Mouse (Mus musculus): Measurements from ENCODE around the gene Alpl. TPM values are rescaled to one million over a fixed set of nuclear protein-coding genes. Genes with fewer than 3 reads are reported as not detected.

The Alpl gene
- 1.7 and 2.2 TPM in 2 replicates for polyA plus RNA-seq (2016; fragmentation: Nextera tagmentation; extraction: Ambion mirVana)

- peak; percentile 70 for ATAC-seq (ENCODE audit: insufficient number of reproducible peaks, low FRiP score)
- Histone ChIP-seq H3K27ac (ENCODE audit: poor library complexity, severe bottlenecking) (no peak within 1 kb of the TSS), H3K27me3 (replicated peaks) (peaks cover 72% of the 10 kb centered on the region), H3K4me2 (peak within 1 kb of the TSS; percentile 94), H3K9ac (peak within 1 kb of the TSS; percentile 50; the same call in 1 of the 2 replicates), H3K4me3 (peak within 1 kb of the TSS; percentile 53), H3K4me1 (replicated peaks) (peaks cover 17% of the 10 kb centered on the region), H3K36me3 (no peaks in the 10 kb centered on the region), H3K9me3 (replicated peaks) (no peaks in the 10 kb centered on the region)
- WGBS = 2% methylated on average over 78 of the region's 78 CpGs
Measured at GRCm38 (mm10) chr4:137795611-137796557, at the start of gene Alpl. Gene Alpl (minus strand): TSS chr4:137796384.

GRCm38 (mm10) chr4:137844656-137845055 lies 48.5 kb upstream of the Alpl start:
- ATAC-seq (ENCODE audit: insufficient number of reproducible peaks, low FRiP score) = no peak

GRCm38 (mm10) chr4:137839452-137839851 lies 43.3 kb upstream of the Alpl start:
- Histone ChIP-seq H3K4me2 (no peak overlapping the region), H3K4me3 (no peak overlapping the region), H3K27ac (ENCODE audit: poor library complexity, severe bottlenecking) (no peak overlapping the region), H3K36me3 (no peaks in the 10 kb centered on the region), H3K27me3 (replicated peaks) (peaks cover 9% of the 10 kb centered on the region; the same call in 1 of the 2 replicates), H3K9me3 (replicated peaks) (no peaks in the 10 kb centered on the region), H3K9ac (no peak overlapping the region), H3K4me1 (replicated peaks) (peaks cover 3% of the 10 kb centered on the region; the same call in 1 of the 2 replicates)
- no peak for ATAC-seq (ENCODE audit: insufficient number of reproducible peaks, low FRiP score)
- WGBS = 75% methylated on average over 5 of the region's 5 CpGs

More at GRCm38 (mm10) chr4:137844656-137845055, 48.5 kb upstream of the Alpl start:
- Histone ChIP-seq H3K4me1 (replicated peaks) (no peaks in the 10 kb centered on the region), H3K9me3 (replicated peaks) (peaks cover 4% of the 10 kb centered on the region; the same call in 1 of the 2 replicates), H3K36me3 (no peaks in the 10 kb centered on the region), H3K27ac (ENCODE audit: poor library complexity, severe bottlenecking) (no peak overlapping the region), H3K9ac (no peak overlapping the region), H3K27me3 (replicated peaks) (peaks cover 4% of the 10 kb centered on the region; the same call in 1 of the 2 replicates), H3K4me3 (no peak overlapping the region), H3K4me2 (no peak overlapping the region)
- WGBS = 16% methylated on average over 11 of the region's 11 CpGs

- H3K9ac ChIP-seq = no peak overlapping the region
- no peak overlapping the region for H3K4me3 ChIP-seq
- peaks cover 3% of the 10 kb centered on the region; the same call in 1 of the 2 replicates for H3K4me1 ChIP-seq (replicated peaks)
- no peak overlapping the region for H3K4me2 ChIP-seq
- WGBS = 86% methylated on average over 2 of the region's 2 CpGs
- no peaks in the 10 kb centered on the region for H3K36me3 ChIP-seq
- peaks cover 9% of the 10 kb centered on the region; the same call in 1 of the 2 replicates for H3K27me3 ChIP-seq (replicated peaks)
- no peak overlapping the region for H3K27ac ChIP-seq (ENCODE audit: poor library complexity, severe bottlenecking)
- no peak for ATAC-seq (ENCODE audit: insufficient number of reproducible peaks, low FRiP score)
- H3K9me3 ChIP-seq (replicated peaks) = no peaks in the 10 kb centered on the region
Measured at GRCm38 (mm10) chr4:137838791-137839190, 42.6 kb upstream of the Alpl start.

GRCm38 (mm10) chr4:137837792-137838191 lies 41.6 kb upstream of the Alpl start:
- Histone ChIP-seq H3K9me3 (replicated peaks) (no peaks in the 10 kb centered on the region), H3K36me3 (no peaks in the 10 kb centered on the region), H3K4me3 (no peak overlapping the region), H3K27me3 (replicated peaks) (peaks cover 9% of the 10 kb centered on the region; the same call in 1 of the 2 replicates), H3K4me1 (replicated peaks) (peaks cover 3% of the 10 kb centered on the region; the same call in 1 of the 2 replicates), H3K4me2 (no peak overlapping the region), H3K27ac (ENCODE audit: poor library complexity, severe bottlenecking) (no peak overlapping the region), H3K9ac (no peak overlapping the region)
- 72% methylated on average over 8 of the region's 8 CpGs for WGBS
- ATAC-seq (ENCODE audit: insufficient number of reproducible peaks, low FRiP score) = no peak

GRCm38 (mm10) chr4:137836741-137837140 lies 40.6 kb upstream of the Alpl start:
- H3K9me3 ChIP-seq (replicated peaks) = no peaks in the 10 kb centered on the region
- 84% methylated on average over 5 of the region's 5 CpGs for WGBS
- peaks cover 3% of the 10 kb centered on the region; the same call in 1 of the 2 replicates for H3K4me1 ChIP-seq (replicated peaks)
- H3K27ac ChIP-seq (ENCODE audit: poor library complexity, severe bottlenecking) = no peak overlapping the region
- H3K4me3 ChIP-seq = no peak overlapping the region
- no peak overlapping the region for H3K4me2 ChIP-seq
- H3K27me3 ChIP-seq (replicated peaks) = peaks cover 9% of the 10 kb centered on the region; the same call in 1 of the 2 replicates
- no peak for ATAC-seq (ENCODE audit: insufficient number of reproducible peaks, low FRiP score)
- H3K36me3 ChIP-seq = no peaks in the 10 kb centered on the region
- no peak overlapping the region for H3K9ac ChIP-seq

- Histone ChIP-seq H3K27ac (ENCODE audit: poor library complexity, severe bottlenecking) (no peak overlapping the region), H3K4me3 (no peak overlapping the region), H3K9me3 (replicated peaks) (no peaks in the 10 kb centered on the region), H3K4me1 (replicated peaks) (peaks cover 3% of the 10 kb centered on the region; the same call in 1 of the 2 replicates), H3K4me2 (peak overlapping the region; percentile 23), H3K27me3 (replicated peaks) (peaks cover 10% of the 10 kb centered on the region), H3K36me3 (no peaks in the 10 kb centered on the region), H3K9ac (no peak overlapping the region)
- peak; percentile 81 for ATAC-seq (ENCODE audit: insufficient number of reproducible peaks, low FRiP score)
- 13% methylated on average over 14 of the region's 14 CpGs for WGBS
Measured at GRCm38 (mm10) chr4:137835624-137836337, 39.6 kb upstream of the Alpl start.

GRCm38 (mm10) chr4:137831598-137831997 lies 35.4 kb upstream of the Alpl start:
- no peak overlapping the region for H3K4me3 ChIP-seq
- no peak overlapping the region for H3K4me2 ChIP-seq
- H3K9ac ChIP-seq = no peak overlapping the region
- H3K36me3 ChIP-seq = no peaks in the 10 kb centered on the region
- no peaks in the 10 kb centered on the region for H3K9me3 ChIP-seq (replicated peaks)
- H3K27ac ChIP-seq (ENCODE audit: poor library complexity, severe bottlenecking) = no peak overlapping the region
- H3K4me1 ChIP-seq (replicated peaks) = peaks cover 1% of the 10 kb centered on the region; the same call in 1 of the 2 replicates
- WGBS = 69% methylated on average over 11 of the region's 11 CpGs
- H3K27me3 ChIP-seq (replicated peaks) = peaks cover 33% of the 10 kb centered on the region
- no peak for ATAC-seq (ENCODE audit: insufficient number of reproducible peaks, low FRiP score)

- Histone ChIP-seq H3K4me1 (replicated peaks) (no peaks in the 10 kb centered on the region), H3K9me3 (replicated peaks) (no peaks in the 10 kb centered on the region), H3K4me3 (no peak overlapping the region), H3K36me3 (no peaks in the 10 kb centered on the region), H3K9ac (no peak overlapping the region), H3K27ac (ENCODE audit: poor library complexity, severe bottlenecking) (no peak overlapping the region), H3K4me2 (no peak overlapping the region), H3K27me3 (replicated peaks) (peaks cover 30% of the 10 kb centered on the region)
- WGBS = 15% methylated on average over 6 of the region's 6 CpGs
- ATAC-seq (ENCODE audit: insufficient number of reproducible peaks, low FRiP score) = no peak
Measured at GRCm38 (mm10) chr4:137830380-137830779, 34.2 kb upstream of the Alpl start.

GRCm38 (mm10) chr4:137824881-137825280 lies 28.7 kb upstream of the Alpl start:
- 77% methylated on average over 2 of the region's 2 CpGs for WGBS
- H3K9me3 ChIP-seq (replicated peaks) = 0 out of 2 replicates have a peak, but pooled peaks cover 3% of the 10 kb centered on the region
- H3K4me2 ChIP-seq = no peak overlapping the region
- H3K9ac ChIP-seq = no peak overlapping the region
- no peaks in the 10 kb centered on the region for H3K36me3 ChIP-seq
- H3K27ac ChIP-seq (ENCODE audit: poor library complexity, severe bottlenecking) = no peak overlapping the region
- H3K4me3 ChIP-seq = no peak overlapping the region
- H3K27me3 ChIP-seq (replicated peaks) = peaks cover 14% of the 10 kb centered on the region
- peaks cover 2% of the 10 kb centered on the region; the same call in 1 of the 2 replicates for H3K4me1 ChIP-seq (replicated peaks)
- no peak for ATAC-seq (ENCODE audit: insufficient number of reproducible peaks, low FRiP score)

- H3K27ac ChIP-seq (ENCODE audit: poor library complexity, severe bottlenecking) = no peak overlapping the region
- H3K4me2 ChIP-seq = no peak overlapping the region
- ATAC-seq (ENCODE audit: insufficient number of reproducible peaks, low FRiP score) = no peak
- H3K9me3 ChIP-seq (replicated peaks) = 0 out of 2 replicates have a peak, but pooled peaks cover 3% of the 10 kb centered on the region
- H3K36me3 ChIP-seq = no peaks in the 10 kb centered on the region
- WGBS = 78% methylated on average over 3 of the region's 3 CpGs
- H3K27me3 ChIP-seq (replicated peaks) = peaks cover 3% of the 10 kb centered on the region
- H3K4me3 ChIP-seq = no peak overlapping the region
- no peak overlapping the region for H3K9ac ChIP-seq
- peaks cover 2% of the 10 kb centered on the region; the same call in 1 of the 2 replicates for H3K4me1 ChIP-seq (replicated peaks)
Measured at GRCm38 (mm10) chr4:137823542-137823941, 27.4 kb upstream of the Alpl start.

All from heart, embryonic 12.5 days (tissue).